21 mouse cellular contexts compared by ENCODE assay signal in genomic region chr4:127586822-127587221, GRCm38 (mm10).
"Had no signal": no experiment of that assay in that cellular context is flagged by ENCODE, and none has a peak within 500 bp of the region (broad histone marks: within the 10 kb centered on the region; RNA-seq: fewer than 3 reads in every experiment).

No protein-coding gene starts in this region.

- ATAC-seq: hindbrain, embryonic 16.5 days; hindbrain, postnatal 0 days; inflammation-experienced regulatory T-cells, adult 6 months; intestine, embryonic 15.5 days; intestine, embryonic 16.5 days; intestine, postnatal 0 days had no signal

- DNase-seq: heart, postnatal 10 days; heart, postnatal 14 days; heart, postnatal 36 days; kidney, adult 11 months; kidney, adult 18-20 months; kidney, adult 2 months; kidney, adult 8-10 months; kidney, adult 9 months; kidney, postnatal 10 days; kidney, postnatal 14 days; kidney, postnatal 25 days; kidney, postnatal 36 days; kidney, postnatal 4 days; layer of hippocampus, adult 9-11 months; layer of hippocampus, postnatal 36 days had no signal
